Mouse (Mus musculus) yolk sac, embryonic 10.5 days (tissue): ENCODE measurements around the gene Dcun1d1.

Source experiments
- DNase-seq: peaks from one replicate; pipeline ENCODE4 v3.0.0-alpha.2; 2017; ENCODE audit warnings: low spot score

The Dcun1d1 gene

GRCm38 (mm10) chr3:35931359-35931758 lies 5.9 kb downstream of the Dcun1d1 start:
- DNase-seq = no peak

- no peak for DNase-seq
Observed at GRCm38 (mm10) chr3:35929831-35930230, 7.4 kb downstream of the Dcun1d1 start.

GRCm38 (mm10) chr3:35929406-35929805 lies 7.8 kb downstream of the Dcun1d1 start:
- no peak for DNase-seq

- DNase-seq = peak; percentile 60
Observed at GRCm38 (mm10) chr3:35925852-35926251, 11.4 kb downstream of the Dcun1d1 start.

GRCm38 (mm10) chr3:35924007-35924406 lies 13.2 kb downstream of the Dcun1d1 start:
- DNase-seq = no peak

- DNase-seq = peak; percentile 14
Observed at GRCm38 (mm10) chr3:35923495-35923894, 13.8 kb downstream of the Dcun1d1 start.

GRCm38 (mm10) chr3:35922522-35922921 lies 14.7 kb downstream of the Dcun1d1 start:
- DNase-seq = no peak

GRCm38 (mm10) chr3:35918229-35918628 lies 19.0 kb downstream of the Dcun1d1 start:
- no peak for DNase-seq

- DNase-seq = no peak
Observed at GRCm38 (mm10) chr3:35908982-35909680, 28.1 kb downstream of the Dcun1d1 start.

- DNase-seq = no peak
Observed at GRCm38 (mm10) chr3:35900555-35901204, 36.6 kb downstream of the Dcun1d1 start.

GRCm38 (mm10) chr3:35899109-35899508 lies 38.1 kb downstream of the Dcun1d1 start:
- no peak for DNase-seq

GRCm38 (mm10) chr3:35897900-35898299 lies 39.3 kb downstream of the Dcun1d1 start:
- DNase-seq = no peak

- no peak for DNase-seq
Observed at GRCm38 (mm10) chr3:35893156-35893555, 44.1 kb downstream of the Dcun1d1 start.

- DNase-seq = peak; percentile 44
Observed at GRCm38 (mm10) chr3:35891123-35891522, 46.1 kb downstream of the Dcun1d1 start.

- DNase-seq = peak; percentile 58
Observed at GRCm38 (mm10) chr3:35889531-35889930, 47.7 kb downstream of the Dcun1d1 start.

- DNase-seq = no peak
Observed at GRCm38 (mm10) chr3:35883267-35883666, 54.0 kb downstream of the Dcun1d1 start.

- DNase-seq = no peak
Observed at GRCm38 (mm10) chr3:35849326-35849725, 87.9 kb downstream of the Dcun1d1 start.
